Mouse (Mus musculus) layer of hippocampus, postnatal 36 days (tissue): ENCODE measurements around the gene Ankrd10. TPM values are rescaled to one million over a fixed set of nuclear protein-coding genes. Genes with fewer than 3 reads are reported as not detected.
"Not testable (repeated sequence)": the region's sequence is repeated elsewhere in the genome, so short reads cannot be mapped to it uniquely, and the experiment has no call there.

ENCODE experiments used
- DNase-seq, 2 experiments: peaks; one replicate each; pipeline ENCODE4 v3.0.0; 2022
- total RNA-seq, 2 experiments: library from RNA; stranded (reverse); gene quantifications; 2 replicates each; pipeline ENCODE4 v1.2.3; 2021

Ankrd10 gene
- total RNA-seq, 2 experiments from 2014 or later, result 64.3 to 77.6 TPM

DNA sequence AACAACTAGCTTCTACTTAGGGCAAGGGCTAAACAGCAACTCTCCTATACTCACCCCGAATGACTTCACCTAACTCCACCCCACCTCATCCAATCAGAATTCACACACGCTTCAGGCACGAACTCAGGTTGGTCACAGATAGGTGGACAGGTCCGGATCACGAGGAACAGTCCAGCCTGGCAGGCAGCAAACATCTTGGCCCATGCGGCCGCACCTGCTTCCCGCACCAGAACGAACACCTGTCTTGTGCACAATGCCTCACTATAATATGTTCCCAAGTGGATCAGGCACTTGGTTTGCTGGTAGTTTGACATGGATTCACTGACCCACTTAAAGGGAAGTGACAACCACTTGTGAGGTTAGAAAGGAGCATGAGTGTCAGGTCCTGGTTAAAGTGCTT is 26.7 kb downstream of the Ankrd10 start:
- no peak for DNase-seq

DNA sequence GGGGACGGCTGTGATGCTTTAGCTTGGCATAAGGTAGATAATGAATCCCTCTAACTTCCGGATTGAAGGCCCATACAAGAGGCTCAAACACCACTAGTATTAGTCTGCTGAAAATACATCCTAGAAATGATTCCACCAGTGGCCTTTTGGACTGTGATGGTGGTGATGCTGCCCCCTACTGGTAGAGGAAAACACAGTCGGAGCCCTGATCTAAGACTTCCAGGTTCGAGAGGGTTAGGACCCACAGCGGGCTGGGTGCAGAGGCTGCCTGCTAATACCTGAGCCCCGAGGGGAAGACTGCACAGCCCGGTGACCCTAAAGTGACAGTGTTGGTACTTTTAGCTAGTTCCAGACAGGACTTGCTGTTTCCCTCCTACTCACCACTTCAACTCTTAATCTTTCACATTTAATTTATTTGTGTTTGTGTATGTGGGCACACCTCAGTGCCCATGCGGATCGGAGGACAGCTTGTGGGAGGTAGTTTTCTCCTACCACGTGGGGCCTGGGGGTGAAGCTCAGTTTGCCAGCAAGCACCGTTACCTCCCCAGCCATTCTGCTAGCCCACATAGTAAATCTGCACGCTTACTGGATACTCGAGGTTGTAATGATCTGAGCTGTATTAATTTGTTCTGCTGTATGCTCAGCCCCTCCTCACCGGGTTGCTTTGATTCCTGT is 33.4 kb downstream of the Ankrd10 start:
- DNase-seq, result peak; percentile 38 to 58

DNA sequence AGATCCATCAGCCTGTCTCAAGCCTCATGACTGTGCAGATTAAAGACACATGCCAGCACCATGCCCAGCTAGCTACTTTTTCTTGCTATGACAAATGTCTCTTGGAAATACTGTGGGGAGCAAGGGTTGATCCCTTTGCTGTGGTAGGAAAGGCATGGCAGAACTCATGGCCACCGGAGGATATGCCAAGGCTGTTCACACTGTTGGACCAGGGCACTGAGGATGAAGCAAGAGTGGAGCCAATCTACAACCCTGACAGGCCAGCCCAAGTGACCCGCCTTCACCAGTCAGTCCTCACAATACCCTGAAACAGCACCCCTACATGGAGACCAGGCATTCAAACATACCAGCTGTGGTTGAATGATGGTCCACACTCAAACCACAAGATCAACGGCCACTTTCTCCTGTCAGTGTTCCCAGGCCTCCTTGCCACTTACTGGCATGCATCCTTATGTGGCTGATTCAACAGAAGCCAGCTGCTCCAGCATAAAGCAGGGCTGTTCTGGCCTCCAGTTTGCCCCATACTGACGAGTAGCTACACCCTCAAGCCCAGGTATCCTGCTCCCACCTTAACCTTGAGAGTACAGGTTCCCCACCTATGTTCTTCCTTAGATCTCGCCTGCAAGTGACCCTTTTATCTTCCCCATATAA is 35.1 kb downstream of the Ankrd10 start:
- no peak for DNase-seq

DNA sequence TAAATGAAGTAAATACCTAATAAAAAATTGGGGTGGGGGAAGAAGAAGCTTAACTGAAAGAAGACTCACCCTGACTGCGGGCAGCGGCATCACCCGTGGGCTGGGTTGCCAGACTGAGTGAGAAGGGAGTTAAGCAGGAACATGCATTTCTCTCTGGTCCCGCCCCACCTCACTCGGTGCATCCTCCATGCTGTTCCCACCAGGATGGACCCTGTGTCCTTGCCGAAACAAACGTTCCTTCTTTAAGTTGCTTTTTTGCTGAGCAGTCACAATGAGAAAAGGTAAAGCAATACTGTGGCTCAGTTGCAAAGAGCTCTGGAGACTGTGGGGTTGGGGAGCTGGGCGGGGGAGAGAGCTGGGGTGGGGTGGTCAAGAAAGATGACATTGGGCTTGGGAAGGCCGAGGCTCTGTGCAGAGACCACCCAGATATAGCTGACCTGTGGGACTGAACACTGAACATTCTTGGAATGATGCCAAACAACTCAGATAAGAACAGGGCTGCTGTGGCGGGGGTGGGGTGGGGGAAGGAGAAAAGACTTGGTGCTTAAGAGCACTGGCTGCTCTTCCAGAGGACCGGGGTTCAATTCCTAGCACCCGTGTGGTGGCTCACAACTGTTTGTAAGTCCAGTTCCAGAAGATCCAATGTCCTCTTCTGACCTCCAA is 42.2 kb downstream of the Ankrd10 start:
- DNase-seq, result no peak

DNA sequence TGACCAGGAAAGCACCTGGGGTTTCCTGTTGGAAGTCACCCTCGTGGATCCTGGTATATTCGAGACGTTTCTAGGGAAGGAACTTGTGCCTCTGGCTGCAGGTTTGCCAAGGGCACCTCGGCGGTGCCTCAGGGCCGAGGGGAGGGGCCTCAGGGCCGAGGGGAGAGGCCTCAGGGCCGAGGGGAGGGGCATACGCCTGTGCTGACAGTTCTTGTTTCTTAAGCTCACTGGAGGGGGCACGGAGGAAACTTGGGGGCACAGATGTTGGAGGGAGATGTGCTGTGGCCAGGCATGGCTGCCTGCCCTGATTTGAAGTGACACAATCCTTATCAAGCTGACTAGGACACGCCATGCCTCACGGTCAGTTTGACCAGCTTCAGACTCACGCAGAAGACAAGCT is 43.3 kb downstream of the Ankrd10 start:
- no peak for DNase-seq

GRCm38 (mm10) chr8:11591837-11592236 is 43.7 kb downstream of the Ankrd10 start:
- DNase-seq, result no peak

DNA sequence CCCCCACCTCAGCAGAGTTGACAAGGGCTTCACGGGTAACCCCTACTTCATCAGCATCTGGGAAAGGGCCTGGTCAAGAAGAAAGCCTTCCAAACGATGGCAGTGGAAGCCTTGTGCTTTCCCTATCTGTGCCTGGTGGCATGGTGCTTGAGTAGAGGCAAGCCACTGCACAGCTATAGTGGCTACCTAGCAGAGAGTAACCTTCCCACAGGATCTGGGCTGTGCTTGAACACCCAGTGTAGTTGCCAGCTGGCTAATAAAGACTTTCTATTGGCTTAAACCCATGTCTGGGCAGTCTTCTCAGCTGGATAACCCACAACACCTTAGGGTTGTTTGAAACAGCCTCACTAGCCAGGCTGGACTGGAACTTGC is 49.2 kb downstream of the Ankrd10 start:
- DNase-seq, result no peak

DNA sequence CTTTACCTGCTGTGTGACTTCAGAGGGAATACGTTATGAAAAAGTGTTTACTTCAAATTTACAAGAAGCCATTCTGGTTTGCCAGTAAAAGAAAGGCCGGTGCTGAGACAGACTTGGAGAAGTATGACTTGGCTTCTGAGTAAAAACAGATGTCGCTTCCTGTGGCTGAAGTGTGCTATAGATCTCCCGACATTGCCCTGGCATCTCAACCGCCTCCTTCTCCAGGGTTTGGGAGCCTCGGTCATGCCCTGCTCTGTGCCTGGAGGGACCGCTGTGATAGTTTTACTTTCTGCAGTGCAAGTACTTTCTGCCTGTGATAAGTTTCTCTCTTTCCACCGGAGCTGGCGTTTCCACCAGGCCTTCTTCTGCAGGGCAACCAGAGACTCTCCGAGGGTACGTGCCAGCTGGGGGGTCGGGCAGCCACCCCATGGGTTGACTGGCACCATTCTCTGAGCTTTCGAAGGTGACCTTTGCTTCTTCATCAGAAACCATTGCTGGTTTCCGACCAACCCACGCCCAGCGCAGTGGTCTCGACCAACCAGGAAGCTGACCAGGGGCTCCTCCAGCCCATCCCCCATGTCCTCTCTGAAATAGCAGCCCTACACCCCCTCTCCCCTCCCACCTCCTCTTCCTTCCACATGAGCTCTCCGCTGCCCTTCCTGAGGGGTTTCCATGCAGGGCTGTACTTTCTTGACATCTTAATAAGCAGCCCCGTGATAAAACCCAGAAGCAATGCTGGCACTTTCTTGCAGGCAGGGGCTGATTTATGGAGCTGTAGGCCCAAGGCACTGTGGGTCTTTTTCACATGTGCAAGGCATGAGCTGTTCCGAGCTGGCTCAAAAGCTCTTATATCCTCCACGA is 49.8 kb downstream of the Ankrd10 start:
- DNase-seq, result no peak

GRCm38 (mm10) chr8:11575604-11576384 is 59.8 kb downstream of the Ankrd10 start:
- no peak for DNase-seq

DNA sequence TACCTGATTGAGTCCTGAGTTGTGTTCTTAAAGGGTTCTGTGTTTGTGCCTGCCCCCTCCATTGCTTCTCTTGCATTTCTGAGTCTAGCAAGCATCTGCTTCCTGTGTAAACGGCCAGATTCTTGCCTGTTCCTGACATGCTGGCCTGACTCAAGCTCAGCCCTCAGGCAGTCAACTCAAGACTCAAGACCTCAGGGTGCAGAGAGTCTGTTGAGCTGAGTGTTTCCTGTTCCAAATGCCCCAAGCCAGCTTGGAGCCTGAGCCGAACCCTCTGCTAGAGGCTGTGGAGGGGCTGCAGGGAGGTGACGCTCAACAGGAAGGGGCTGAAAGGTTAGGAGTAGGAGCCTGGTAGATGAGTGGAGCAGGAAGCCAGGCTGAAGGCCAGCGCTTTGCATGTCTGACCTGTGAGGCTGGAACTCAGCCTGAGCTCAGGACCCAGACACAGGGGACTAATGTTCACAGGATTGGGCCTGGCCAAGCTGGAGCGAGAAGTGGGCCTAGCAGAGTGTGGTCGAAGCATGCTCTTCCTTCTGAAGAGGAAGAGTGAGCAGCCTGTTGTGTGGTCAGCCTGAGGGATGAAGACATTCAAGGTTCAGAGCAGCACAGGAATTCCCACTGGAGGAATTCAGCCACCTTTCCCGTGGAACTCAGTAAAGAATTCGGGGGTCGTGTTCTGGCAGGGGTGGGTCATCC is 60.5 kb downstream of the Ankrd10 start:
- no peak for DNase-seq

GRCm38 (mm10) chr8:11572428-11572827 is 63.1 kb downstream of the Ankrd10 start:
- no peak for DNase-seq

DNA sequence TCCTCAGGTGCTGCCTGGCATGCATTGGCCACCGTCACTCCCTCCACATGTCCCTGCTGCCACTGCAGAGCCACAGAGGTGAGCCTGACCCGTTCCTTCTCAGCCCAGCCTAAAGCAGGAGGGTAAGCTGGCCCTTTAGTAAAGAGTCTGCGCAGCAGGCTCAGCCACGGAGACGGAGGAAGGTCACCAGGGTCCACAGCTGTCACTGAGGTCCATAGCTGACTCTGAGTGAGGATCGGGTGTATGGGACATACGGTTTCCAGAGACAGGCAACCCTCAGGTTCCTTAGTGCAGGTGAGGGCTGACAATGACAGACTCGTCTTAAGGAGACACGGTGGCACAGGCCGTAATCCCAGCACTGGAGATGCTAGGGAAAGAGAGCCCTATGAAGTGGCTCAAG is 63.6 kb downstream of the Ankrd10 start:
- DNase-seq, result no peak

GRCm38 (mm10) chr8:11570742-11571141 is 64.8 kb downstream of the Ankrd10 start:
- no peak for DNase-seq

DNA sequence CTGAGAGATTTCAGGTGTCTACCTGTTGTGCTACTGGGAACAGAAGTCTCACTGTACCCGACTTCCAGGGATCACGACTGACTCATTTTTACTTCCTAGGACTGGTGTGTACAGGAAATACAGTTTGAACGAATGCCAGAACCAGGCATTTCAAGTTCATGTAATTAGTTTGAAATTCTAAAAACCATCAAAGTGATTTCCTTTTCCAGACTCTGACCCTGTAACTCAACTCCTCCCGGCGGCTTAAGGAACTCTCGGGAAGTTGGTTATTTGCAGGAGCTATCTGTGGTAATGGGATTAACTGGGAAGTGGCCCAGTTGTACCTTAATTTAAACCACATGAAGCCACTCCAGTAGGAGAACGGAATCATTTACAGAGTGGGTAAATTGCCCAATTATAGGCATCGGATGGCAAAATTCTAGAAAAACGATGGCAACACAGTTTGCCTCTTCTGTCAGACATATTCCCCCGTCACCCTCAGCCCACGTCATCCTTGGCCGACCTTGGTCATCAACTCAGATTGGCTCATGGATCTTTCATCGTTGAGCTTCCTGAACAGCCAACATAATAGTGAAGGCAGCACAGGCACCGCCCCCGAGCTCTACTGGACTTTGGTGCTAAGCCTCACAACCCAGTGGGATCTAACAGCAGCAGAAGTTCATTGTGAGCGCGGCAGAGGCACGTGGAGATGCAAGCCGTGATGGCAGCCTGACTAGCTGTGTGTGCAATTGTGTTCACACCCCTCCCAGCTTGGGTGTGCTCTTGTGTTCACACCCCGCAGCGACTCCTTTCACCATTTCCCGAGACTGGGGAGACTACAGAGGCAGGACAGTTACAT is 66.1 kb downstream of the Ankrd10 start:
- no peak for DNase-seq

GRCm38 (mm10) chr8:11568193-11568592 is 67.4 kb downstream of the Ankrd10 start:
- DNase-seq, result not testable (repeated sequence)

- no peak for DNase-seq
These were observed 70.8 kb downstream of the Ankrd10 start for GRCm38 (mm10) chr8:11564721-11565120.

GRCm38 (mm10) chr8:11564236-11564635 is 71.3 kb downstream of the Ankrd10 start:
- no peak for DNase-seq
